Mouse (Mus musculus) A20 (cell line): ENCODE measurements around the gene Samd1.

Experiments
- DNase-seq: peaks from one replicate; pipeline ENCODE4 v3.0.0-alpha.2; 2011; ENCODE audit warnings: low read depth, low spot score

Samd1 gene

GRCm38 (mm10) chr8:83997511-83998141 lies at the start of gene Samd1:
Gene Samd1 (plus strand): TSS chr8:83997672.
- DNase-seq: peak; percentile 70

GRCm38 (mm10) chr8:83954749-83955105 lies 42.7 kb upstream of the Samd1 start:
- no peak for DNase-seq

- peak; percentile 100 for DNase-seq
Measured at GRCm38 (mm10) chr8:83955106-83955957, 42.1 kb upstream of the Samd1 start, which contains the start of the genes Gm10644 and Asf1b. Gene Gm10644 (minus strand): TSS chr8:83955205. Gene Asf1b (plus strand): TSS chr8:83955507.

- DNase-seq: no peak
Measured at GRCm38 (mm10) chr8:83955958-83956218, 41.6 kb upstream of the Samd1 start.

DNA sequence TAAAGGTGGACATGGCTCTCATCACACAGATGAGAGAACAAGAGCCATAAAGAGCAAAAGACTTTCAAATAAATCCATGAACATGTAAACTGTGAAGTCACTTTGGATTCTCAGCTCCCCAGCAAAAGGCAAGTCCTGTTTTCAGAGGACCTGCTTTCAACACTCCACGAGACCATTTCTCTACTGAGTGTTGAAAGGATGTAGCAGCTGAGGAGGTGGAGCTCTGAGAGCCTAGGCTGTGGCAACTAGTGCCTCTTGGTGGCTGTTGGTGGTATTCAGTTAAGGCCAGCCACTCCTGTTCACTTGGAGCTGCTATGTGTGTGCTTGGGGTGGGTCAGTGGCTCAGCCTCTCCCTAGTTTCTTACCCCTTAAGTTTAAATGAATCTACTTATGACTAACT lies 40.7 kb upstream of the Samd1 start:
- DNase-seq: peak; percentile 79

DNA sequence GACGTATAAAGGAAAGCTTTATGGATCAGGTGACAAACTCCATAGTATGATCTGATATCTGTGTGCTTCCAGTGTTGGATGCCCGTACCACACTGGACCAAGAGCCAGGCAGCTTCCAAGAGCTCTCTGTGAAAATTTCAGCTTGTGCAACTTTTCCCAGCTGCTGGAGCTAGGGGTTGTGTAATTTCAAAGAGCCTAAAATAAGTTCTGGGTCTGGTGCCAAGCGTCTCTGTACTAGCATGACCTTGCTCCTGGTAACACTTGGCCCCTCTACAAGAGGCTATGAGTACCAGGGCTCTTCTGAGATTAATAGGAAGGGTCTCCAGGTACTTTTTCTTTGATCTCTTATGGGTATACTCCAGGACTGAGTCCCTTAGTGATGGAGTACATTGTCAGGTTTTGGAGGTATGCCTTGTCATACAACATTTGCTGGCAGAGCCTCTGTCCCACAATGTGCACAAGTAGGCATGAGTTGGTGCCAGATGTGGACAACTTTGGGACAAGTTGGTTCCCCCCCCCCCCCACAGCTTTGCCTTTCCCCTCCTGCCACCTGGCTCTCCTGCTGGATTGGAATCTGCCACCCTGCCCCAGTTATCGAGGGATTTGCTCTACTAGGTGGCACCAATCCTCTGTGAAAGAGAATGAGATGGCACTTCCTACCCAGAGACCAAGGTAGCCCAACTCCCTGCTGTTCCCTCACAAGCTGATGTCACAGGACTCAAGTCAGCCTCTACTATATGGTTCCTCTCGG lies 33.3 kb upstream of the Samd1 start:
- DNase-seq: no peak

- no peak for DNase-seq
Measured at GRCm38 (mm10) chr8:83967701-83968100, 29.8 kb upstream of the Samd1 start.

DNA sequence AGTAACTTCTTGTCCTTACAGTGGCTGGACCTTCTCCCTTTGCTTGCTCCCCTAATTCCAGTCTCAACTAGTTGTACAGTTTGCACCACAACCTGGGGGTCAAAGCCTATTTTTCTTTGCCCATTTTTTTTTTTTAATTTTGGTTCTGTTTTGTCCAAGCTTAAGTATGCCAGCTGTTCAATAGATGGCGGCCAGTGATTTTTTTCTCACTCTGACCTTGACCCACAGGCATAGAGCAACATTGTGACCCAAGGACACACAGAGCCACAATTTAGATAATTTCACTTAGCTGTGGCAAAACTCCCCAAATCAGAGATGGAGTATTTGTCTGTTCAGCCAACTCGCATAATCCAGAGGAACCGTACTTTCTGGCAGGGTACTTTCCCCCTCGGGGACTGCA lies 26.4 kb upstream of the Samd1 start:
- no peak for DNase-seq

- DNase-seq: no peak
Measured at GRCm38 (mm10) chr8:83971661-83972060, 25.8 kb upstream of the Samd1 start.

GRCm38 (mm10) chr8:83972150-83973120 lies 25.0 kb upstream of the Samd1 start, which contains the start of gene Prkaca:
Gene Prkaca (plus strand): TSS chr8:83972993.
- DNase-seq: peak; percentile 98

GRCm38 (mm10) chr8:83973161-83974031 lies 24.1 kb upstream of the Samd1 start:
- DNase-seq: peak; percentile 37

GRCm38 (mm10) chr8:83974521-83974920 lies 23.0 kb upstream of the Samd1 start:
- no peak for DNase-seq

DNA sequence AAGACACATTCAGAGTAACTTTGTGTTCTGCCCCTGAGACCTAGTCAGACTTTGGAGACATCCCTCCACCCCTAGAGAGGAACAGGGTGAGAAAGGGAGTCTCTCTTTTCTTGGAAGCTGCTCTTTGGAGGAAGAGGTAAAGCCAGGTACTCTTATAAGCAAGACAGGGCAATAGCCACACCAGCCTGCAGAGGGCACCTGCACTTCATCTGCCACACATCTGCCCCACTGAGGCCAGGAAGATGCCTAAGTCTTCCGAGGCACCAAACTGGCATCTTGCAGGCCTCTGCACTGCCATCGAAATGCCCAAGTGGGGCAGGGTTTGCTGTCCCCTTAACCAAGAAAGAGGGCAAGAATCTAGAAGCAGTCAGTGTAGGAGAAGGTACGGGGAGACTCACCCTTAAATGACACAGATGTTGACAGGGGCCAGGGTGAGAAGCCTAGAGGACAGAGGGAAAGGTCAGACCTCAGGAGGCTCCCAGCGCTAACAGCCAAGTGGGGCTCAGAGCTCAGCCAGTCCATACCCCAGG lies 21.3 kb upstream of the Samd1 start:
- peak; percentile 45 for DNase-seq

DNA sequence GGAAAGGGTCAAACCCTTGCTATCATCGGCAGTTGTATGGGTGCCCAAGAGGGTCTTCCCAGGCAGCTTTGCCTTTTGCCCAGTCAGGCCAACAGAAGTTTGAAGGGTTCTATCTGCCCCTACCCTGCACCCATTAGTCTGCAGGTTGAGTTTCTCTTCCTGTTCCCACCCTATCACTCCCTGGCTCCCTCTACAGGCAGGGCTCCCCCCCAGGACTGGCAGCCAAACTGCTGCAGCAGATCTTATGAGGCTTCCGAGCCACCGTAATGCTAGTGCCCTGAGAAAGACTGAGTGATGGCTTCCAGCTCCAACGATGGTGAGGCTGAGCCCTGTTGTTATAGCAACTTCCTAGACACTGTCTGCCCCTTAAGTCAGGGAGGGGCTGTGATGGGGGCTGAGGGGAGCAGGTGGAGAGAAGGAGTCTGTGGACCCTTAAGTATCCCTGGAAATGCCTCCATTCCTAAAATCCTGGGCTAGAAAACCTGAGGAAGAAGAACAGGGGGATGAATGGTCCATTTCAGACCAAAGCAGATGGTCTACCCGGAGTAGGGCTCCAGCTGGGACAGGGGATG lies 20.6 kb upstream of the Samd1 start:
- peak; percentile 36 for DNase-seq

GRCm38 (mm10) chr8:83977646-83978045 lies 19.8 kb upstream of the Samd1 start:
- DNase-seq: no peak

- no peak for DNase-seq
Measured at GRCm38 (mm10) chr8:83978200-83978599, 19.3 kb upstream of the Samd1 start.

DNA sequence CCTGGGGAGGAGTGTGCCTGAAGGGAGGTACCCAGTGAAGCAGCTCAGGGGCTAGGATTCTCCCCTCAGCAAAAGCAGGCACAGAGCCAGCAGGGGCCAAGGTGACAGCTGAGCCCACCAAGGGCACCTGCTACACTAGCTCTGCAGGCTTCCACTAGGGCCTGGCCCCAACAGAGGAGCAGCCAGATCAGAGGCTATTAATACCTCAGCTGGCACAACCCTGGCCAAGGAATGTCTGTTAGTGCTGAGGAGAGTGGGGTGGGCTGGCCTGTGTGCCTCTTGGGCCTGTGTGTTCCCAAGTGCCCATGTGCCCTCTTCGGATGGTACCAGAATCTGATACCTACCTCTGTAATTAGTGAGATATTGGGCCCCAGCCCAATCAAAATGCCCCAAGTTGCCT lies 17.2 kb upstream of the Samd1 start:
- no peak for DNase-seq

DNA sequence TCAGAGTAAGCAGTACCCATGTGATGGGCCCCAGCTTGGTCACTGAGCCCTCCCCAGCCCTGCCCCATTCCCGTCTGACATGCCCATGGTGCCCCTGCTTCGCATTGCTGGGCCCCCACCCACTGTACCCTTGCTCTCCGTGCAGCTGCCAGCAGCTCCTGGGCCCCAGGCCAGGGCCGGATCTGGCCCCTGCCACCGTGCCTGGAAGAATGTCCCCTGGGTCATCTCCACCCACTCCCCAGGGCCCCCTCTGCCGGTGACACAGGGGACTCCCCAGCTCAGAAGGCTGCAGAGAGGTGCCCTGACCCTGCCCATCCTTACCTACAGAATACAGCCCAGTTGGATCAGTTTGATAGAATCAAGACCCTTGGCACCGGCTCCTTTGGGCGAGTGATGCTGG lies 16.6 kb upstream of the Samd1 start:
- DNase-seq: no peak

DNA sequence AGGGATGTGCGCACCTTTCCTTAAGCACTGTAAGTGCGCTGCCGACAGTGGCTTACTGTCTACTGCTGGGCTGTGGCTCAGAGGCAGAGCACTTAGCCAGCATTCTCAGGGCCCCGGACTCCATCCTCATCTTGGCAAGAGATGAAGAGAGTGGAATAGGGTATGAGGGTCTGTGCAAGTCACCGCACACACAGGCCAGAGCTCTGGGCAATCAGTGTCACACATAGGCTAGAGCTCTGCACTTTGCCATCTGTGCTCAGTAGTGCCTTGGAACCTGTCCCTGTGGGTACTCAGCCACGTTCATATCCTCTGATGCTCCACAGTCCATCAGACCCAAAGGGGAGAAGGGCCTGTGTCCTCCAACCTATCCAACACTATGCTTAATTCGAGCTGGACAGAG lies 15.9 kb upstream of the Samd1 start:
- no peak for DNase-seq

DNA sequence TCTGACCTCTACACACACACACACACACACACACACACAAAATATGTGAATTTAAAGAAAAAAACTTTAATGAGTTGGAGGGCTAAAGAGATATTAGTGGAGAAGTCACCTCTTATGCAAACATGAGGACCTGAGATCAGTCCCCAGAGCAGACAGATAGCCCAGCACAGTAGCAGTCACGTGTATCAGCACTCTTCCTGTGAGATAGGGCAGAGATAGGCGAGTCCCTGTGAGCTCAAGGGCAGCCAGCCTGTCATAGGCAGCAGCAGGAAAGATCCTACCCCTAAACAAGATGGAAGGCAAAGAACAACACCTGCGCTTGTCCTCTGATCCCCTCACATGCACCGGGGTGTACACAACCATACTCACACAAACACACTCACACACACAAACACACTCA lies 15.0 kb upstream of the Samd1 start:
- no peak for DNase-seq
